Mouse (Mus musculus) lung, postnatal 0 days (tissue): ENCODE results near the gene Atp2a1.

Experiments used
- CTCF ChIP-seq: IDR thresholded peaks from 2 replicates; pipeline ENCODE4 v1.5.1; 2016; ENCODE audit warnings: antibody characterized with exemption, mild to moderate bottlenecking
- EP300 ChIP-seq: IDR thresholded peaks from 2 replicates; pipeline ENCODE4 v1.6.1; 2016; ENCODE audit warnings: antibody characterized with exemption, mild to moderate bottlenecking, control low read depth

DNA sequence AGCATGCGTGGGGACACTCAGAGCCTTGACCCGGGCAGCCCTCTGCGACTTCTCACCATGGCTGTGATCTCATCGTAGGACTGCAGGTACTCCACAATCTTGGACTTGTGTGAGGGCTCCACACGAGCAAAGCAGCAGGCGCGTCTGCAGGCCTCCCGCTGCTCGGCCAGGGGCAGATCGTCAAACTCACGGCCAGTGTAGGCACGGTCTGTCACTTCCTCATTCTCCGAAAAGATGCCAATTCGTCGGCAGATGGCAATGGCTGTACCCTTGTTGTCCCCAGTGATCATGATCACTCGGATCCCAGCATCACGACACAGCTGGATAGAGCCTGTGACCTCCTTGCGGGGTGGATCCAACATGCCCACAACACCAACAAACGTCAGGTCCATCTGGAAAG lies 14.4 kb downstream of the Atp2a1 start:
- no peak for TF ChIP-seq CTCF
- TF ChIP-seq EP300 = no peak
